Mouse (Mus musculus): ENCODE results near the gene Clcn3.
"Not testable (repeated sequence)": the region's sequence is repeated elsewhere in the genome, so short reads cannot be mapped to it uniquely, and the experiment has no call there.

Clcn3 gene

DNA sequence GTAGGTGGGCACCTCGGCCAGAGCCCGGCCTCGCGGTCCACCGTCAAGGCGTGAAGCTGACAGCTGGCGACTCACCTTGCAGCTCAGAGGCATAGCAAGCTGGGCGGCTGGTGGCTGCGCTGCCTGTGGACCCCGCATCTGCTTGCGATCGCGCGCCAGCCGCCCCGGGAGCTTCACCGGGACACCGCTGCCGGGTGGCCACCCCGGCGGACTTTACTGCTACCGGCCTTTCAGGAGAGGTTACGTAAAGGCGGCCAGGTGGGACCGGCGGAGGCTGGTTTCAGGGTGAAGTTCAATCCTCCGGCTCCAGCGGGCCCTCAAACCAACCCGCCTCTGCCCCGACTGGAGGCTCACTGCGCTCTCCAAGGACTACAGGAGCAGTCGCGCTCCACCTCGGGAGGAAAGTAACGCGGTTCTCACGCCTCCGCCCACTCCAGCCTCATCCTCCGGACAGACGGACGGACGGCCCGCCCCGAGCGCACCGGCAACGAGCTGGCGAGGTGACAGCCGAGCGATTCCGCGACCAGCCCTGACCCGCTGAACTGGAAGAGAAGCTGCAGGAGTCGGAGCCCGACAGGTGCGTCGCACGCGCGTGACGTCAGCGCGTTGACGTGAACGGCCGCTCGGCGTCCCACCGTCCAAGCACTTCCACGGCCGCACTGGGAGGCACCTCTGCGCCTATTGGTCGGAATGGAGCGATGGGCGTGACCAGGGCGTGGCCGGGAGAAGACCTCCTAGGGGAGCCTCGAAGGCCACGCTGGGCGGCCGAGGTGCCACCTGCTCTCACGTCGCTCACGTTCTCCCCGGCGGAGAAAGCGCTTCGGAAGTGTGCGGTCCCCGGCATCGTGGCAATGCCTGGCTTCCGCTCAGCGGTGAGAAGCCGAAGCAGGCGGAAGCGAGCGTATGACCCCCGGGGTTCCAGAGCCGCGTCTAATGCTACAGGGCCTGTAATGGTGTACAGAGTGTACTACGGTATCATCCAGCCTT lies at the start of gene Clcn3:
Clcn3 (minus strand) TSS at position 600 of the 987 bp plus-strand sequence.
- DNase-seq (ENCODE audit: low read depth, low spot score): peak; percentile 99
- H3K36me3 ChIP-seq (ENCODE audit: control insufficient read depth, insufficient read depth, low read length, poor library complexity, severe bottlenecking): no peaks in the 10 kb centered on the region
- no peaks in the 10 kb centered on the region for H3K27me3 ChIP-seq (ENCODE audit: control insufficient read depth, insufficient read depth, low read length, poor library complexity, severe bottlenecking)

DNA sequence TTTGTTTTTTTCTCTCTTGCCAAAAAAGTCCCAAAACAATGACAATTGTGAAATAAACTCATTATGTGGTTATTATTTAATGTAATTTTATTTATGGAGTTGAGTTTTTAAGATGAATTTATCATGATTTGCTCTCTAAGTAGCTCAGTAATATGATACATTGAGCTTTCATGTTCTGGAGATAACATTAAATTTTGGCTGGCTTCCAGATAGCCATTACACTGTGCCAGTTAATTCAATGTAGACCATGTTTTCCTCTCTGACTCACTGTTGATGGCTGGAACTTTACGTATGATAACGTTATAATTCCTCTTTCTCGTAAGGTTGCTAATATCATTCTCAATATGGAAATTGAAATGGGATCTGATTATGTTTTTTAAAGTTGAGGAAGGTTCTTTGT lies 13.4 kb upstream of the Clcn3 start:
- no peaks in the 10 kb centered on the region for H3K36me3 ChIP-seq (ENCODE audit: control insufficient read depth, insufficient read depth, low read length, poor library complexity, severe bottlenecking)
- DNase-seq (ENCODE audit: low read depth, low spot score): no peak
- H3K27me3 ChIP-seq (ENCODE audit: control insufficient read depth, insufficient read depth, low read length, poor library complexity, severe bottlenecking): no peaks in the 10 kb centered on the region

DNA sequence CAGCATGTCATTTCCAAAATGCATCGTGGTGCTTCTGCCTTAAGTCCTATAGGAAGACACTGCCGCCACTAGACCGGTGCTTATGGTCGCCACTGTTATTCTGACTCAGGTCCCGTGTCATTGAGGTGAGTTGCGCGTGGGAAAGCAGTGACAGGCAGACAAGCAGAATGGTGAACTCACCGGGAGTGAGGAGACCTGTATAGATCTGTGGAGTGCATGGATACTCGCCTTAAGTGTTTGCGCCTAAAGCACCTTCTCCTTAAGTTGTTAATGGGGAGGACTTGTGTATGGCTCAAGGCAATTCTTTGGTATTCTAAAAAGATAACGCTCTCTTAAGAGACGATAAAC lies 10.5 kb upstream of the Clcn3 start:
- DNase-seq (ENCODE audit: low read depth, low spot score): no peak
- Histone ChIP-seq H3K36me3 (ENCODE audit: control insufficient read depth, insufficient read depth, low read length, poor library complexity, severe bottlenecking) (no peaks in the 10 kb centered on the region), H3K27me3 (ENCODE audit: control insufficient read depth, insufficient read depth, low read length, poor library complexity, severe bottlenecking) (no peaks in the 10 kb centered on the region)

DNA sequence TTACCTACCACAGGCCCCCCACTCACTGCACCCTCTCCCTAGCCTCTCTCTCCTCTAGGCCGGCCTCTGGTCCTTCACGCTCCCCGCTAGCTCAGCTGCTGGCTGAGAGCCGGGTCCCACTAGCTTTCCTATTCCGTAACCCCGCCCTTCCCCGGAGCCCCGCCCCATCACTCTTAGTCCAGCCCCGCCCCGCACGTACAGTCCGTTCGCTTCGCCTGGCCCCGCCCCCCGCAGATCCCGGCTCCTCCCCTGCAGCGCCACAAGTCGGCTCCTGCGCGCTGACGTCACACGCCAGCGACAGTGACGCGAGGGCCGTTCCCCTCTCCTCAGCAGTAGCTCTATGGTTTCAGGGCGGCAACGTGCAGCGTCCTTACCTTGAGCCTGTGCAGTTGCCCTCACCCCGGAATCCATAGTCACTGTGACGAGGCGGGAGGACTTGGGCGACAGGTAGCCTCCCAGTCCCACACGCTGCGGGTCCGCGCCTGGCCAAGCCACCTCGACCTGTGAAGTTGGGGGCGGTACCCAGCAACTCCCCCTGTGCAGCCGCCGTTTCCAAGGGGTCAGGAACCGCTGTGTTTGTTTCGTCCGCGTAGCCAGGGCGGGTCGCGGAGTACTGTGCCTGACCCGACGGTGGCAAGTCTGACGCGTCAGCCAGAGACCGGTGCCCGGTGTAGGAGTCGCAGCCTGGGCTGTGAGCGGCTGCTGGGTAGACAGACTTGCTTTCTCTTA lies 10.0 kb upstream of the Clcn3 start, which contains the start of gene Nek1:
Nek1 (plus strand) TSS at position 286 of the 729 bp plus-strand sequence.
- peak; percentile 99 for DNase-seq (ENCODE audit: low read depth, low spot score)
- no peaks in the 10 kb centered on the region for H3K36me3 ChIP-seq (ENCODE audit: control insufficient read depth, insufficient read depth, low read length, poor library complexity, severe bottlenecking)
- H3K27me3 ChIP-seq (ENCODE audit: control insufficient read depth, insufficient read depth, low read length, poor library complexity, severe bottlenecking): no peaks in the 10 kb centered on the region

DNA sequence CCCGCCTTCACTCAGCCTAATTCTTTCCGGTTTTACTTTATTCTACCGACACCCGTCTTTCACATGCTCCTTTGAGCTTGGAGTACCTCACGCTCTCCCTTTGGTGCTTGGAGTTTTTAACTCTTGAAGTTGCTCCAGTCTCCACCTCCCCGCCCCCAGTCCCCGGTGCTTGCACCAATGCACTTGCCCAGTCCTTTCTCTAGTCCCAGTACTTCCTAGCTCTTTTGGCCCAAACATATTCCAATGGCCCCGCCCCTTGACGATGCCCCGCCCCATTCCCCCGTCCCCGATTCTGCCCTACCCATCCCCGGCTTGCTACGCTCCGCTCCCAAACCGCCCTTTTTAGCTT lies 9.4 kb upstream of the Clcn3 start:
- Histone ChIP-seq H3K36me3 (ENCODE audit: control insufficient read depth, insufficient read depth, low read length, poor library complexity, severe bottlenecking) (no peaks in the 10 kb centered on the region), H3K27me3 (ENCODE audit: control insufficient read depth, insufficient read depth, low read length, poor library complexity, severe bottlenecking) (no peaks in the 10 kb centered on the region)
- no peak for DNase-seq (ENCODE audit: low read depth, low spot score)

DNA sequence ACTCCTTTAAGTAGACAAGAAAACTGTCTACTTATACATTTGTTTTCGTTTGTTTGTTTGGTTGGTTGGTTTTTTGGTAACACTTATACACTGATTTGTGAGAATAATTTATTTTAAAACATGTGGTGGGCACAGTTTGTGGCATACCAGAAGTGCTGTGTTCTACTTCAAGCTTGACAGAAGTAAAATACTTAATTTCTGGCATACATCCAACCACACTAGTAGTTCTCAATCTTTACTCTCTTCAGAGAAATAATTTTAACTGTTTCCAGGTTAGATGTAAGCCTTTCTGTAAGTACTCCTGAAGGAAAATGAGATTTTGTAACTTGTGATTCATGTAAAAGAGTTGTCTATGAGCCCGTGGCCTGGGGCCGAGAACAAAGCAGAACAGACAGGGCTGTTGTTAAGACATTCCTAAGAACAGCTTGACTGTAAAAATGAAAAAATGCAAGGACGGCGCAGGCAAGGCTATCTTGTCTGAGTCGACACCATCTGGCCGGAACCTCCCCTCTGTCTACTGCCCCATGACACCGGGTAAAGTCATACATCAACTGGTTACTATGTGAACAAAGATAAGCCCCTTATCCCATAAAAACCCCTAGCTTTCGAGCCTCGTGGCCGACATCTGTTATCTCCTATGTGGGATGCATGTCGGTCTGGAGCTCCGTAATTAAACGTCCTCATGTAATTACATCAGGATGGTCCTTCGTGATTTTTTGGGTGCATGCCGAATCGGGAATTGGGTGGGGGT lies 1.3 kb upstream of the Clcn3 start:
- not testable (repeated sequence) for H3K27me3 ChIP-seq (ENCODE audit: control insufficient read depth, insufficient read depth, low read length, poor library complexity, severe bottlenecking); H3K36me3 ChIP-seq (ENCODE audit: control insufficient read depth, insufficient read depth, low read length, poor library complexity, severe bottlenecking)

DNA sequence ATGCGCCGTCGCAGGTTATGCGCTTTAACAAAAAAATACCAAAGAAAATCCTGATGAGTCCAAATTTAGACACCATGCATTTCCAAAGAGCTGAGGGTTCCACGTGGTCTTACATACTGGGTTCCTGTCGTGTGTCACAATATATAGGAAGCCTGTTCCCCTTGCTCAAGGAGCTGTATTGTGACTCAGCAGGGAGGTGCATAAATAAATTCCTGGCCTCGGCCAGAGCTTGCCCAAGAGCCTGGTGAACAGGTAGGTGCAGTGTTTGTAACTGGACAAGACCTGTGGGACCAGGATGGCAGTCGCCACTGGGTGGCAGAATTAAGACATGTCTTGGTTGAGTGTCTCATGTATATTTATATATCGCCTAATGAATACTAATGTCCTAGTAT lies 584 bp upstream of the Clcn3 start:
- DNase-seq (ENCODE audit: low read depth, low spot score): peak; percentile 68
- Histone ChIP-seq H3K27me3 (ENCODE audit: control insufficient read depth, insufficient read depth, low read length, poor library complexity, severe bottlenecking) (no peaks in the 10 kb centered on the region), H3K36me3 (ENCODE audit: control insufficient read depth, insufficient read depth, low read length, poor library complexity, severe bottlenecking) (no peaks in the 10 kb centered on the region)

More for the DNA sequence above, 1.3 kb upstream of the Clcn3 start:
- not testable (repeated sequence) for DNase-seq (ENCODE audit: low read depth, low spot score)

DNA sequence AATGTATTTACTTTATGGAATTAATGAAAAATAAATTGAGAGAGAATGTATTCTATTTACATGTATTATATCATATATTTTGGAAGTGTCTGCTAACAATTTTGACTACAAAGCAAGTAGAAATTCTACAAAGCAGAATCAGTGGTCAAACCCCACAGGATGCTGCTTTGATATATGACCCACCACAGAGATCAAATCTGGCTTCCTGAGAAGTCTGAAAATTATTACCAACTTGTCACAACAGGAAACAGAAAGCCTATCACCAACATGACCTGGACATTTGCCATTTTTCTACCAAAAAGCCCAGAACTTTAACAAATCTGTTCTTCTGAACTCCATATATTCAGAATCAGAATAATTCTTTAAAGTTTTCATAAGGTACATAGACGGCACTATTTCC lies 1.7 kb downstream of the Clcn3 start:
- Histone ChIP-seq H3K27me3 (ENCODE audit: control insufficient read depth, insufficient read depth, low read length, poor library complexity, severe bottlenecking) (no peaks in the 10 kb centered on the region), H3K36me3 (ENCODE audit: control insufficient read depth, insufficient read depth, low read length, poor library complexity, severe bottlenecking) (no peaks in the 10 kb centered on the region)
- DNase-seq (ENCODE audit: low read depth, low spot score): no peak

DNA sequence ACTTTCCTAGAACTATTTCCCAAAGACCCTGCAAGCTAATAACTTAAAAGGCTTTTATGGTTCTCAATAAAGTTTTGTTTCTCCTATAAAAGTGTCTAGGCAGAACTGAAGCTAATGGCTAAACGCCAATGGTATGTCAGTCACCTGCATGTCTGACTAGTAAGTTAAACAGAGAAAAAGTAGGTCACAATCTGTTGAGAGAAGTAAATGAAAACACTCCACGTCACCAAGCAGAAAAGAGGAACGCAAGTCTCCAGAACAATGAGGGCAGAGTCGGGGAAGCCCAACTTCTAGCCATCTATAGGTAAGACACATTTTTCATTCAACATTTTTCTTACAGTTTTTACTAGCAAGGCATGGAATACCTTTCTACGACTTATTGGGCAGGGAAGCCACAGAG lies 4.6 kb downstream of the Clcn3 start:
- DNase-seq (ENCODE audit: low read depth, low spot score): peak; percentile 55
- Histone ChIP-seq H3K27me3 (ENCODE audit: control insufficient read depth, insufficient read depth, low read length, poor library complexity, severe bottlenecking) (no peaks in the 10 kb centered on the region), H3K36me3 (ENCODE audit: control insufficient read depth, insufficient read depth, low read length, poor library complexity, severe bottlenecking) (0 out of 2 replicates have a peak, but pooled peaks cover 2% of the 10 kb centered on the region)

DNA sequence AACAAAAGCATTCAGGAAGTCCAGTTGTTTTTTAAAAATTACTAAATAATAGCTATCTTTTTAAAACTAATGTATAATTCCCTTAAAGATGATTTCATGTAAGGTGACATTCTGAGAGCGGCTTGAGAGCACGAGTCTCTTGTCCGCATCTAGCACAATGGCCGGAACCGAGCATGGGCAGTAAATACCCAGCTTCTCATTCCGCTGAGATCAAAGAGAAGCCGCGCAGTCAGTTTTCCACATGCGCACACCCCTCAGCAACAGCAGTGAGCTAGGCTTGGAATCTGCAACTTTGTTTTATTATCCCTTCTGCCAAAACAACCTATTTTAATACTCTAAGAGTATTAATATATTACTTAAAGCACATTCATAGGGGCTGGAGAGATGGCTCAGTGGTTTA lies 6.3 kb downstream of the Clcn3 start:
- DNase-seq (ENCODE audit: low read depth, low spot score): no peak
- Histone ChIP-seq H3K27me3 (ENCODE audit: control insufficient read depth, insufficient read depth, low read length, poor library complexity, severe bottlenecking) (no peaks in the 10 kb centered on the region), H3K36me3 (ENCODE audit: control insufficient read depth, insufficient read depth, low read length, poor library complexity, severe bottlenecking) (0 out of 2 replicates have a peak, but pooled peaks cover 2% of the 10 kb centered on the region)

DNA sequence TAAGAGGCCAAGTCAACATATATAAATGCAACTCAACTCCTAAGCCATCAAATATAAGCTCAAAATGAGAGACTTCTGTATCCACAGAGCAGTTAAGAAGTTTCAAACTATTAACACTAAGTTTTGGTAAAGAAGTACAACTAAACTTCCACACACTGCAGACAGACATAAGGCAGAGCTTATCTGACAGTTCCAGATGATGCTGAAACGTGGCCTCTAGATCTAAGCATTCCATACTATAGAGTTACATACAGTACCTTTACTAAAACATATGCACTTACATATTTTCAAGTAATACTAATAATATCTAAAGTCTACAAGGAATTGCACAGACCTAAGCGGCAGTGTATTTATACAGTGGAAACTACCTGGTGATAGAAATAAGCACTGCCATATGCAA lies 8.3 kb downstream of the Clcn3 start:
- H3K36me3 ChIP-seq (ENCODE audit: control insufficient read depth, insufficient read depth, low read length, poor library complexity, severe bottlenecking): 0 out of 2 replicates have a peak, but pooled peaks cover 2% of the 10 kb centered on the region
- no peaks in the 10 kb centered on the region for H3K27me3 ChIP-seq (ENCODE audit: control insufficient read depth, insufficient read depth, low read length, poor library complexity, severe bottlenecking)
- no peak for DNase-seq (ENCODE audit: low read depth, low spot score)

DNA sequence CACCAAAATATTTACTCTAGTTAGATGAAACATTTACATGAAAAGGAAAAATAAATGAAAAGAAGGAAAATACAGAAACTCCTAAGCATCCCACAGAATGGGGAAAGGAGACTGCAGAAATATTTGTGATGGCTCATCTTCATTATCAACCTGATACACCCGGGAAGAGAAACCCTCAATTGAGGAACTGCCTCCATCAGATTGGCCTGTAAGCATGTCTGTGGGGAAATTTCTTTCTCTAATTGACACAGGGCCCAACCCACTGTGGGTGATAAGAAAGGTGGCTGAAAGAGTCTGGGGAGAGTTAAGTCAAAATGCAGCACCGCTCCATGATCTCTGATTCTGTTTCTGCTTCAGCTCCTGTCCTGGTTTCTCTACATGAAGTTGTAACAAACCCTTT lies 9.7 kb downstream of the Clcn3 start:
- no peaks in the 10 kb centered on the region for H3K27me3 ChIP-seq (ENCODE audit: control insufficient read depth, insufficient read depth, low read length, poor library complexity, severe bottlenecking)
- DNase-seq (ENCODE audit: low read depth, low spot score): peak; percentile 28
- 0 out of 2 replicates have a peak, but pooled peaks cover 2% of the 10 kb centered on the region for H3K36me3 ChIP-seq (ENCODE audit: control insufficient read depth, insufficient read depth, low read length, poor library complexity, severe bottlenecking)

DNA sequence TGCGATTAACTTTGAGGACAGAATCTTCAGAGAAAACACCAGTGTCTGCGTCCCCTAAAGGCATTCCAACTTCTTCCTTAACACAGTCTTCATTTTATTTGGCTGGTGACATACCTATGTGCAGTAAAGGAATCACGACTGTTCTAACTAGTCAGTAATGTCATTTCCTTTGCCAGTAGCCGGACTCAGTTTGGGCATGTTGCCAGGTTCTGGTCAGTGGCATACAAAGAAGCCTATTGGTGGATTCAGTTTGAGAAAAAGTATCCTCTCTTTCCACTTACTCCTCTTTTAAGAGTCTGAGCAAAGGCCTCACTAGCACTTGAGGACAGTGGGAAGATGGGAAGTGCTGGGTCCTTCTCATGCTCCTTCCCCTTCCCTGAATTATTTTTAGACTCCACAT lies 11.3 kb downstream of the Clcn3 start:
- H3K27me3 ChIP-seq (ENCODE audit: control insufficient read depth, insufficient read depth, low read length, poor library complexity, severe bottlenecking): no peaks in the 10 kb centered on the region
- H3K36me3 ChIP-seq (ENCODE audit: control insufficient read depth, insufficient read depth, low read length, poor library complexity, severe bottlenecking): 0 out of 2 replicates have a peak, but pooled peaks cover 2% of the 10 kb centered on the region
- DNase-seq (ENCODE audit: low read depth, low spot score): no peak

DNA sequence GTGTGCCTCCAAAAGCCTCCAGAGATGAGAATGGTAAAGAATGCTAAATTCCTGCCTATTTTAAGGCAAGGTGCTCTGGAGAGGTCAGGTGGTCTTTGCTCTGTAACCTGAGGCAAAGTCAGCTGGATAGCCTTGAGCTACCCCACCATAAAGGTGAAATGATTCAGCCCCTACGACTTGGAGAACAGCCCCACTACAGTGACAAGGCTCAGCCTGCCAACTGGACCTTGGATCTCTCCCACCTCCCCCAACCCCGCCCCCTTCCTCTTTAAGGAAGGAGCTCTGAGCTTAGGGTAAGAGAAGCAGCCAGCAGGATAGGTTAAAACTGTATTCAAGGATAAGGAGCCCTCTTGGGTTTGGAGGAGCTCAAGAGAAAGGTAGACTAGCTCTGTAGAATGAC lies 14.0 kb downstream of the Clcn3 start:
- DNase-seq (ENCODE audit: low read depth, low spot score): no peak
- no peaks in the 10 kb centered on the region for H3K27me3 ChIP-seq (ENCODE audit: control insufficient read depth, insufficient read depth, low read length, poor library complexity, severe bottlenecking)
- no peaks in the 10 kb centered on the region for H3K36me3 ChIP-seq (ENCODE audit: control insufficient read depth, insufficient read depth, low read length, poor library complexity, severe bottlenecking)
